ENCODE assay signal across 8 mouse cellular contexts in the genomic region with DNA sequence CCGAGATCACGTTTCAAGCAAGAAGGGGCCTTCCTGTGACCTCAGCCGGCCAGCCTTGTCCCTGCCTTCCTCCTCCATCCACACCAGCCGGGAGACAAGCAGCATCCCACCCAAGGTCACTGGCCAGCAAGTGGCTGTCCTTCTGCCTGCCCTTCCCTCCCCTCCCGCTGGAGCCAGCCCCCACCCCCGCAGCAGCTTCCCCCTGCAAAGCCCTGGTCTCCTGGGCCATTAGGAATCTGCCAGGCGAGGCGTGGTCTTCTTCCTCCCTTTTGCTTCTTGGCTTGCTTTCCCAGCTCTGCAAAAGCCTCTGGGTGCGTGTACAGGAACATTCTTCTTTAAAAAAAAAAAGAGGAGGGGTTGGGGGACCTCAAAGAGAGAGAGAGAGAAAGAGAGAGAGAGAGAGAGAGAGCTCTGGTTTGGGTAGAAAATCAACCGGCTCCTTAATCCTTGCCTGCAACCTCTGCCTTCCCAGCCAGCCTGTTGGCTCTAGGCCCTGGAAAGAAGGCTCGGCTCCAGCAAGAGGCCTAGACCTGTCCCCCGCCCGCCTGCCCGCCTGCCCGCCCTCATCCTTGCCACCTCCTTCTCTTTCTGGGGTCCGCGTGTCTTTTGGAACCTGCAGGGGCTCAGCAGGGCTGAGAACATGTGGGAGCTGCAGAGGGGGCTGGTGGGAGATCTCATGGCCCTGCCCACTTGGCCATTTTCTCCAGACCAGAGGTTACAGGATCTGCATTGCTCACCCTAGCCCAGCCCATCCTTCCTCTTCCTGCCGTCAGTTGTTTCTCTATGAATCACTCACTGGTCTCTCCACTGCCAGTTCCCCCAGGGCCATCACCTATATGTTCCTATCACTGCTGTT. TPM values are rescaled to one million over a fixed set of nuclear protein-coding genes. Genes with fewer than 3 reads are reported as not detected.
DNase-seq lines count a peak whose midpoint lies in the region; ATAC-seq lines count a peak whose summit lies in the region.

No protein-coding gene starts in this region.

- H3K4me3 ChIP-seq in embryonic facial prominence, embryonic 11.5 days (ENCODE audit: low read depth, low read length): no peak overlapping the region
- H3K4me3 ChIP-seq in heart, embryonic 10.5 days: peak overlapping the region; percentile 39
- H3K4me3 ChIP-seq in lung, embryonic 16.5 days (ENCODE audit: low read length): peak overlapping the region; percentile 28

- no peaks in the 10 kb centered on the region for H3K9me3 ChIP-seq in embryonic facial prominence, embryonic 11.5 days (replicated peaks; ENCODE audit: control insufficient read depth, low read length)
- H3K9me3 ChIP-seq in heart, embryonic 10.5 days: no peaks in the 10 kb centered on the region
- no peaks in the 10 kb centered on the region for H3K9me3 ChIP-seq in lung, embryonic 16.5 days (ENCODE audit: control insufficient read depth, low read length)

- DNase-seq in right cerebral cortex, adult 18-20 months: peak; percentile 46
- DNase-seq in right cerebral cortex, postnatal 14 days: no peak
- DNase-seq in embryonic facial prominence, embryonic 11.5 days (ENCODE audit: low spot score): peak; percentile 48
- no peak for DNase-seq in heart, embryonic 10.5 days (ENCODE audit: low spot score)
- peak; percentile 69 for DNase-seq in kidney, adult 9 months
- peak; percentile 71 for DNase-seq in ovary, postnatal 10 days (ENCODE audit: low spot score)
- no peak for DNase-seq in thymus, postnatal 36 days

- no peaks in the 10 kb centered on the region for H3K36me3 ChIP-seq in embryonic facial prominence, embryonic 11.5 days (replicated peaks; ENCODE audit: control insufficient read depth, insufficient read depth, low read depth, low read length)
- H3K36me3 ChIP-seq in heart, embryonic 10.5 days: no peaks in the 10 kb centered on the region
- H3K36me3 ChIP-seq in lung, embryonic 16.5 days (ENCODE audit: control insufficient read depth, insufficient read depth, low read length): no peaks in the 10 kb centered on the region

- peaks cover 12% of the 10 kb centered on the region for H3K4me1 ChIP-seq in embryonic facial prominence, embryonic 11.5 days (ENCODE audit: control insufficient read depth, insufficient read depth, low read length)
- H3K4me1 ChIP-seq in heart, embryonic 10.5 days: peaks cover 67% of the 10 kb centered on the region
- H3K4me1 ChIP-seq in lung, embryonic 16.5 days (replicated peaks; ENCODE audit: control insufficient read depth, insufficient read depth, low read length): peaks cover 41% of the 10 kb centered on the region

- no peaks in the 10 kb centered on the region for H3K27me3 ChIP-seq in embryonic facial prominence, embryonic 11.5 days (ENCODE audit: control insufficient read depth, insufficient read depth, low read length)
- H3K27me3 ChIP-seq in heart, embryonic 10.5 days (ENCODE audit: insufficient read depth, poor library complexity, severe bottlenecking): no peaks in the 10 kb centered on the region
- no peaks in the 10 kb centered on the region for H3K27me3 ChIP-seq in lung, embryonic 16.5 days (ENCODE audit: control insufficient read depth, insufficient read depth, low read depth, low read length)

- ATAC-seq in embryonic facial prominence, embryonic 11.5 days (replicated peaks; ENCODE audit: insufficient number of reproducible peaks, low FRiP score, low TSS enrichment, low read depth): no peak
- ATAC-seq in lung, embryonic 16.5 days (ENCODE audit: low read depth): peak; percentile 81

- WGBS in embryonic facial prominence, embryonic 11.5 days: 15% methylated on average over 17 of the region's 18 CpGs
- WGBS in heart, embryonic 10.5 days: 19% methylated on average over 18 of the region's 18 CpGs
- 14% methylated on average over 18 of the region's 18 CpGs for WGBS in lung, embryonic 16.5 days

- H3K4me2 ChIP-seq in embryonic facial prominence, embryonic 11.5 days (ENCODE audit: low read depth, low read length): no peak overlapping the region
- H3K4me2 ChIP-seq in lung, embryonic 16.5 days (ENCODE audit: low read depth, low read length): peak overlapping the region; percentile 48

- peak overlapping the region; percentile 85 for H3K27ac ChIP-seq in embryonic facial prominence, embryonic 11.5 days (replicated peaks; ENCODE audit: low read depth, low read length)
- H3K27ac ChIP-seq in heart, embryonic 10.5 days: peak overlapping the region; percentile 94
- peak overlapping the region; percentile 100 for H3K27ac ChIP-seq in lung, embryonic 16.5 days (ENCODE audit: low read length)

- peak overlapping the region; percentile 44 for H3K9ac ChIP-seq in embryonic facial prominence, embryonic 11.5 days (replicated peaks; ENCODE audit: low read length)
- peak overlapping the region; percentile 67 for H3K9ac ChIP-seq in lung, embryonic 16.5 days (ENCODE audit: low read length)

RNA-seq across cellular contexts. Expression of a gene that starts 12.5 kb away (rescaled TPM):
- 66.9 and 75.9 TPM in 2 replicates for polyA plus RNA-seq in embryonic facial prominence, embryonic 11.5 days (2014; fragmentation: Nextera tagmentation; extraction: Ambion mirVana)
- polyA plus RNA-seq in heart, embryonic 10.5 days (2016; fragmentation: Nextera tagmentation; extraction: Ambion mirVana): 51.1 and 58.5 TPM in 2 replicates
- 140 and 144 TPM in 2 replicates for polyA plus RNA-seq in lung, embryonic 16.5 days (2015; fragmentation: Nextera tagmentation; extraction: Ambion mirVana)

Comparison
In these comparisons a context has a peak if more than half of its experiments do, and no peak if none do; other contexts are left out.
1. DNase-seq: peak in right cerebral cortex, adult 18-20 months (single experiment), embryonic facial prominence, embryonic 11.5 days (single experiment), kidney, adult 9 months (single experiment) and ovary, postnatal 10 days (single experiment); none in right cerebral cortex, postnatal 14 days (single experiment), heart, embryonic 10.5 days (single experiment) and thymus, postnatal 36 days (0 of 2).
2. Peak in every context shown above with its lines, with median percentiles within 50 percentile points of each other: H3K27ac ChIP-seq.